15 mouse cellular contexts compared by ENCODE assay signal in genomic region chr5:146678049-146678774, GRCm38 (mm10).
A peak's percentile ranks its signal among the peaks of the same experiment; 100 is the strongest.
DNase-seq lines count a peak whose midpoint lies in the region; ATAC-seq and TF ChIP-seq lines count a peak whose summit lies in the region.
"Had no signal": no experiment of that assay in that cellular context is flagged by ENCODE, and none has a peak within 500 bp of the region (broad histone marks: within the 10 kb centered on the region; RNA-seq: fewer than 3 reads in every experiment).

No protein-coding gene starts in this region.

- peak overlapping the region; percentile 88 for H3K27ac ChIP-seq in liver, embryonic 14.5 days
- H3K27ac ChIP-seq in stomach, embryonic 14.5 days (ENCODE audit: low read length): peak overlapping the region; percentile 4; the same call in 1 of the 2 replicates
- H3K27ac ChIP-seq: lung, embryonic 15.5 days had no signal

- no peaks in the 10 kb centered on the region for H3K9me3 ChIP-seq in liver, embryonic 14.5 days (ENCODE audit: control insufficient read depth, low read length)
- H3K9me3 ChIP-seq in stomach, embryonic 14.5 days (ENCODE audit: control insufficient read depth, low read depth, low read length): no peaks in the 10 kb centered on the region
- H3K9me3 ChIP-seq: lung, embryonic 15.5 days had no signal

- H3K36me3 ChIP-seq in liver, embryonic 14.5 days (replicated peaks; ENCODE audit: control insufficient read depth, insufficient read depth, low read depth): no peaks in the 10 kb centered on the region
- no peaks in the 10 kb centered on the region for H3K36me3 ChIP-seq in stomach, embryonic 14.5 days (ENCODE audit: control insufficient read depth, insufficient read depth, low read length)
- H3K36me3 ChIP-seq: lung, embryonic 15.5 days had no signal

- DNase-seq in lung, adult 2 months: peak; percentile 20
- no peak for DNase-seq in lung, adult 18-20 months
- DNase-seq in brain, embryonic 14.5 days (ENCODE audit: low read depth): peak; percentile 49
- no peak for DNase-seq in liver, embryonic 14.5 days (ENCODE audit: low read depth in 3 of 3, low spot score in 3 of 3)
- DNase-seq in urinary bladder, adult 18-20 months (ENCODE audit: low spot score in 2 of 2): no peak
- DNase-seq in kidney, adult 11 months: no peak
- DNase-seq: adrenal gland, adult 2 months; cerebellum, postnatal 36 days; heart, postnatal 14 days; kidney, adult 18-20 months; kidney, postnatal 36 days had no signal

- peak overlapping the region; percentile 0 for H3K9ac ChIP-seq in liver, embryonic 14.5 days (replicated peaks)
- H3K9ac ChIP-seq in stomach, embryonic 14.5 days (replicated peaks; ENCODE audit: low read depth, low read length): no peak overlapping the region
- H3K9ac ChIP-seq: lung, embryonic 15.5 days had no signal

- no peaks in the 10 kb centered on the region for H3K27me3 ChIP-seq in liver, embryonic 14.5 days (ENCODE audit: control insufficient read depth, insufficient read depth, low read length)
- H3K27me3 ChIP-seq in stomach, embryonic 14.5 days (ENCODE audit: control insufficient read depth, insufficient read depth, low read length): no peaks in the 10 kb centered on the region
- H3K27me3 ChIP-seq: lung, embryonic 15.5 days; Patski had no signal

- TF ChIP-seq EP300 in liver, embryonic 14.5 days (IDR thresholded peaks at IDR 0.05; ENCODE audit: low read depth): no peak

- TF ChIP-seq POLR2A in lung, adult 2 months (IDR thresholded peaks at IDR 0.05; ENCODE audit: borderline replicate concordance, extremely low read depth, low read depth, low read length): no peak
- TF ChIP-seq POLR2A in brain, embryonic 14.5 days (IDR thresholded peaks at IDR 0.05; ENCODE audit: borderline replicate concordance, extremely low read depth, insufficient read depth, insufficient read length, poor library complexity, severe bottlenecking): no peak

- peak overlapping the region; percentile 6 for H3K4me2 ChIP-seq in liver, embryonic 14.5 days (ENCODE audit: low read depth)
- H3K4me2 ChIP-seq in stomach, embryonic 14.5 days (replicated peaks; ENCODE audit: low read depth, low read length): no peak overlapping the region
- H3K4me2 ChIP-seq: lung, embryonic 15.5 days had no signal

- ATAC-seq in liver, embryonic 14.5 days (ENCODE audit: insufficient read depth): no peak
- no peak for ATAC-seq in stomach, embryonic 14.5 days (ENCODE audit: insufficient number of reproducible peaks, insufficient read depth, low FRiP score, low read depth)
- ATAC-seq: CD4-positive, CD25-positive, alpha-beta regulatory T cell, adult 4 months; Patski had no signal

- WGBS in lung, adult 2 months: 75% methylated on average over 13 of the region's 13 CpGs
- 51% methylated on average over 13 of the region's 13 CpGs for WGBS in liver, embryonic 14.5 days (ENCODE audit: insufficient replicate concordance)
- WGBS in stomach, embryonic 14.5 days: 64% methylated on average over 13 of the region's 13 CpGs

- no peak overlapping the region for H3K4me3 ChIP-seq in lung, adult 2 months (replicated peaks; ENCODE audit: extremely low read depth, low read depth, low read length)
- no peak overlapping the region for H3K4me3 ChIP-seq in liver, embryonic 14.5 days (ENCODE audit: insufficient read depth in 1 of 2, low read depth in 2 of 2, low read length in 2 of 2)
- H3K4me3 ChIP-seq in stomach, embryonic 14.5 days (ENCODE audit: low read depth, low read length): no peak overlapping the region
- H3K4me3 ChIP-seq: lung, embryonic 15.5 days had no signal

- H3K4me1 ChIP-seq in lung, adult 2 months (ENCODE audit: control insufficient read depth, insufficient read depth, low read length): peaks cover 7% of the 10 kb centered on the region
- H3K4me1 ChIP-seq in liver, embryonic 14.5 days (replicated peaks; ENCODE audit: control insufficient read depth in 2 of 2, insufficient read depth in 2 of 2, low read length in 1 of 2): peaks cover 39 to 52% of the 10 kb centered on the region in 2 experiments
- peaks cover 8% of the 10 kb centered on the region; the same call in 1 of the 2 replicates for H3K4me1 ChIP-seq in stomach, embryonic 14.5 days (ENCODE audit: control insufficient read depth, insufficient read depth, low read length)

- no peak for TF ChIP-seq CTCF in lung, adult 2 months (IDR thresholded peaks at IDR 0.05; ENCODE audit: insufficient read depth, low read length)
- TF ChIP-seq CTCF in brain, embryonic 14.5 days (IDR thresholded peaks at IDR 0.05; ENCODE audit: borderline replicate concordance, extremely low read depth, insufficient read depth, insufficient read length): no peak
- TF ChIP-seq CTCF in liver, embryonic 14.5 days (IDR thresholded peaks at IDR 0.05; ENCODE audit: low read depth): no peak

Comparison
In these comparisons a context has a peak if more than half of its experiments do, and no peak if none do; other contexts are left out.
1. DNase-seq: peak in lung, adult 2 months (single experiment) and brain, embryonic 14.5 days (single experiment); none in lung, adult 18-20 months (0 of 2), liver, embryonic 14.5 days (0 of 3), urinary bladder, adult 18-20 months (0 of 2) and kidney, adult 11 months (single experiment).